Mouse (Mus musculus) mesoderm, embryonic 11.5 days (tissue): ENCODE measurements around the gene Hist1h1b.

ENCODE experiments used
- DNase-seq: peaks from one replicate; pipeline ENCODE4 v3.0.0-alpha.2; 2012; ENCODE audit warnings: low read depth, low spot score

The Hist1h1b gene

GRCm38 (mm10) chr13:21733466-21733865 is 47.0 kb downstream of the Hist1h1b start:
- peak; percentile 54 for DNase-seq
